Mouse (Mus musculus) MEL (cell line): Measurements from ENCODE around the gene Slc7a5. TPM values are rescaled to one million over a fixed set of nuclear protein-coding genes. Genes with fewer than 3 reads are reported as not detected.

Experiments
- DNase-seq: peaks from one replicate; pipeline ENCODE4 v3.0.0; 2011; ENCODE audit warnings: low read depth, low spot score
- H3K27ac ChIP-seq: 2 replicates; pipeline ENCODE4 v1.5.1; 2012; ENCODE audit warnings: low read depth, mild to moderate bottlenecking, control low read depth, low read length, moderate library complexity; ENCODE audit not compliant: control insufficient read depth
- H3K27me3 ChIP-seq, 2 experiments: fragments of 150-350 bp in 1 of 2; sonication (generic) in 1 of 2; 2 replicates each; pipeline ENCODE4 v1.6.1; 2012; ENCODE audit warnings: low read length in 2 of 2, mild to moderate bottlenecking in 2 of 2, improper control_type of control experiment in 1 of 2, moderate library complexity in 1 of 2; ENCODE audit not compliant: insufficient read depth in 2 of 2, control insufficient read depth in 1 of 2
- H3K36me3 ChIP-seq, 2 experiments: 2 replicates each; pipeline ENCODE4 v1.6.1; 2012 to 2014; ENCODE audit warnings: low read length in 2 of 2, improper control_type of control experiment in 1 of 2, inconsistent platforms in 1 of 2, mild to moderate bottlenecking in 1 of 2; ENCODE audit not compliant: insufficient read depth in 2 of 2, control insufficient read depth in 1 of 2
- H3K4me1 ChIP-seq, 2 experiments: fragments of 150-350 bp in 1 of 2; sonication (generic) in 1 of 2; 2 replicates each; pipeline ENCODE4 v1.6.1; 2012; ENCODE audit warnings: low read length in 2 of 2, improper control_type of control experiment in 1 of 2, mild to moderate bottlenecking in 1 of 2; ENCODE audit not compliant: insufficient read depth in 2 of 2, control insufficient read depth in 1 of 2
- H3K4me3 ChIP-seq, 2 experiments: fragments of 150-350 bp in 1 of 2; sonication (generic) in 1 of 2; 2 replicates each; pipeline ENCODE4 v1.5.1; 2012; ENCODE audit warnings: low read depth in 2 of 2, low read length in 2 of 2, mild to moderate bottlenecking in 2 of 2, moderate library complexity in 2 of 2, control low read depth in 1 of 2, improper control_type of control experiment in 1 of 2; ENCODE audit not compliant: control insufficient read depth in 1 of 2, insufficient read depth in 1 of 2
- H3K79me2 ChIP-seq: 2 replicates; pipeline ENCODE4 v1.6.1; 2012; ENCODE audit warnings: mild to moderate bottlenecking, low read length, moderate library complexity; ENCODE audit not compliant: control insufficient read depth, poor library complexity, insufficient read depth
- H3K9ac ChIP-seq: 2 replicates; pipeline ENCODE4 v1.6.1; 2012; ENCODE audit warnings: low read depth, mild to moderate bottlenecking, control low read depth, low read length, moderate library complexity; ENCODE audit not compliant: control insufficient read depth, poor library complexity, severe bottlenecking
- H3K9me3 ChIP-seq: fragments of 150-350 bp; sonication (generic); replicated peaks from 2 replicates; pipeline ENCODE4 v1.6.1; 2012; ENCODE audit warnings: mild to moderate bottlenecking, low read length, improper control_type of control experiment, moderate library complexity; ENCODE audit not compliant: insufficient read depth
- BHLHE40 ChIP-seq: IDR thresholded peaks from 2 replicates; pipeline ENCODE4 v1.6.1; 2012; ENCODE audit warnings: low read depth, mild to moderate bottlenecking, inconsistent platforms, low read length, improper control_type of control experiment, borderline replicate concordance
- CHD1 ChIP-seq: IDR thresholded peaks from 2 replicates; pipeline ENCODE4 v1.6.1; 2012; ENCODE audit warnings: low read depth, mild to moderate bottlenecking, inconsistent platforms, low read length, improper control_type of control experiment
- CHD2 ChIP-seq: IDR thresholded peaks from 2 replicates; pipeline ENCODE4 v1.6.1; 2011; ENCODE audit warnings: low read length, improper control_type of control experiment
- EP300 ChIP-seq, 2 experiments: IDR thresholded peaks; 2 replicates each; pipeline ENCODE4 v1.6.1; 2011; ENCODE audit warnings: improper control_type of control experiment in 2 of 2, low read length in 2 of 2, low read depth in 1 of 2, mild to moderate bottlenecking in 1 of 2
- ETS1 ChIP-seq: IDR thresholded peaks from 2 replicates; pipeline ENCODE4 v1.6.1; 2012; ENCODE audit warnings: low read depth, mild to moderate bottlenecking, inconsistent platforms, low read length, improper control_type of control experiment, moderate library complexity
- GABPA ChIP-seq: IDR thresholded peaks from 2 replicates; pipeline ENCODE4 v1.6.1; 2012; ENCODE audit warnings: low read depth, mild to moderate bottlenecking, inconsistent platforms, low read length, improper control_type of control experiment, moderate library complexity
- HCFC1 ChIP-seq: IDR thresholded peaks from 2 replicates; pipeline ENCODE4 v1.6.1; 2012; ENCODE audit warnings: low read depth, mild to moderate bottlenecking, inconsistent platforms, low read length, improper control_type of control experiment, moderate library complexity
- JUND ChIP-seq: IDR thresholded peaks from 2 replicates; pipeline ENCODE4 v1.6.1; 2011; ENCODE audit warnings: low read depth, mild to moderate bottlenecking, improper control_type of control experiment, low read length
- KAT2A ChIP-seq: conservative IDR thresholded peaks from 2 replicates; pipeline ENCODE4 v1.6.1; 2012; ENCODE audit warnings: low read depth, low read length, improper control_type of control experiment, inconsistent platforms
- MAFK ChIP-seq: IDR thresholded peaks from 2 replicates; pipeline ENCODE4 v1.6.1; 2011; ENCODE audit warnings: low read depth, mild to moderate bottlenecking, low read length, improper control_type of control experiment, borderline replicate concordance
- MAX ChIP-seq: IDR thresholded peaks from 2 replicates; pipeline ENCODE4 v1.6.1; 2011; ENCODE audit warnings: low read length, improper control_type of control experiment
- MAZ ChIP-seq: IDR thresholded peaks from 2 replicates; pipeline ENCODE4 v1.6.1; 2012; ENCODE audit warnings: low read depth, mild to moderate bottlenecking, inconsistent platforms, low read length, improper control_type of control experiment
- MYC ChIP-seq: IDR thresholded peaks from 2 replicates; pipeline ENCODE4 v1.6.1; 2011; ENCODE audit warnings: low read depth, mild to moderate bottlenecking, low read length, improper control_type of control experiment, moderate library complexity
- NELFE ChIP-seq: IDR thresholded peaks from 2 replicates; pipeline ENCODE4 v1.6.1; 2011; ENCODE audit warnings: low read depth, low read length, improper control_type of control experiment
- POLR2A ChIP-seq, 2 experiments: IDR thresholded peaks; 2 replicates each; pipeline ENCODE4 v1.6.1; 2011 to 2012; ENCODE audit warnings: low read length in 2 of 2, mild to moderate bottlenecking in 2 of 2, control low read depth in 1 of 2, improper control_type of control experiment in 1 of 2, low read depth in 1 of 2, moderate library complexity in 1 of 2; ENCODE audit not compliant: control insufficient read depth in 1 of 2, insufficient read depth in 1 of 2, poor library complexity in 1 of 2
- POLR2AphosphoS2 ChIP-seq: IDR thresholded peaks from 2 replicates; pipeline ENCODE4 v1.6.1; 2011; ENCODE audit warnings: low read length, improper control_type of control experiment
- POLR2AphosphoS5 ChIP-seq: IDR thresholded peaks from 2 replicates; pipeline ENCODE4 v1.6.1; 2012; ENCODE audit warnings: low read depth, borderline replicate concordance, mild to moderate bottlenecking, inconsistent platforms, low read length, moderate library complexity, mixed read lengths
- RCOR1 ChIP-seq: IDR thresholded peaks from 2 replicates; pipeline ENCODE4 v1.6.1; 2012; ENCODE audit warnings: low read depth, mild to moderate bottlenecking, inconsistent platforms, low read length, improper control_type of control experiment
- SMC3 ChIP-seq: IDR thresholded peaks from 2 replicates; pipeline ENCODE4 v1.6.1; 2011; ENCODE audit warnings: low read depth, low read length, improper control_type of control experiment
- USF1 ChIP-seq: IDR thresholded peaks from 2 replicates; pipeline ENCODE4 v1.6.1; 2014; ENCODE audit warnings: low read depth, mild to moderate bottlenecking, inconsistent platforms, low read length, improper control_type of control experiment, moderate library complexity
- USF2 ChIP-seq, 2 experiments: IDR thresholded peaks; 2 replicates each; pipeline ENCODE4 v1.6.1; 2011 to 2012; ENCODE audit warnings: improper control_type of control experiment in 2 of 2, low read length in 2 of 2, borderline replicate concordance in 1 of 2, inconsistent platforms in 1 of 2, low read depth in 1 of 2, mild to moderate bottlenecking in 1 of 2; ENCODE audit not compliant: insufficient read depth in 1 of 2
- ZC3H11A ChIP-seq: IDR thresholded peaks from 2 replicates; pipeline ENCODE4 v1.6.1; 2012; ENCODE audit warnings: low read depth, mild to moderate bottlenecking, inconsistent platforms, low read length, improper control_type of control experiment
- ZMIZ1 ChIP-seq: IDR thresholded peaks from 2 replicates; pipeline ENCODE4 v1.6.1; 2012; ENCODE audit warnings: low read depth, mild to moderate bottlenecking, inconsistent platforms, low read length, improper control_type of control experiment, moderate library complexity
- polyA plus RNA-seq, 2 experiments: library from polyadenylated mRNA; stranded (reverse) in 1 of 2; unstranded in 1 of 2; fragments of >175 nt in 1 of 2; fragments of >200 nt in 1 of 2; gene quantifications; 2 replicates each; pipeline versions ENCODE4 v1.2.1 to v1.2.4; 2012; ENCODE audit warnings: low replicate concordance in 2 of 2, low read depth in 1 of 2; ENCODE audit not compliant: insufficient read length in 2 of 2, insufficient read depth in 1 of 2, missing spikeins in 1 of 2
- total RNA-seq: library from RNA; depleted of rRNA; stranded (reverse); fragments of 300-350 nt; gene quantifications from 2 replicates; pipeline ENCODE4 v1.2.3, GENCODE M21; 2012

Gene Slc7a5
- total and polyA plus RNA-seq, 3 experiments: 55.0 to 263 (median 108) TPM

DNA sequence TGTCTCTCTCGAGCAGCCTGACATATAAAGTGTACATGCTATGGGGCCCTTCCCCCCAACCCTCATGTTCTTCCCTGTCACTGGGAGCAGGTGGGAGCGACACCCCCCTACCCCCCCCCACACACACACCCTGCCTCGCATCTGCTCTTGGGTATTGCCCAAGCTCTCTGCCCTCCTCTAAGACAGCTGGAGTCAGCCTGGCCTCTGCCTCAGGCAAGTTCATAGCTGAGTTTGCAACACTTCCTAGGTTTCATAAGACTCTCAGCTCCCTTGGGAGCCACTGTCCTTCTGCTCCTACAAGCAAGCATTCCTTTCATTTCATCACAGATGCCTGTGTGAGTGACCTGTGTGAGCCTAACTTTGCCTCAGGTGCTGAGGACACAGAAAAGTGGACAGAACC, 12.2 kb upstream of the Slc7a5 start:
- Histone ChIP-seq H3K4me3 (no peak overlapping the region), H3K9ac (no peak overlapping the region), H3K79me2 (no peaks in the 10 kb centered on the region), H3K4me1 (no peaks in the 10 kb centered on the region), H3K27me3 (peaks cover 0 to 2% of the 10 kb centered on the region in 2 experiments; a peak in 2 of 4 replicates), H3K9me3 (no peaks in the 10 kb centered on the region), H3K36me3 (no peaks in the 10 kb centered on the region), H3K27ac (no peak overlapping the region)
- TF ChIP-seq MAX (no peak), EP300 (IDR thresholded peaks at IDR 0.05; ENCODE audit: low read depth in 1 of 2, low read length in 2 of 2) (no peak), USF2 (IDR thresholded peaks at IDR 0.05; ENCODE audit: borderline replicate concordance in 1 of 2, insufficient read depth in 1 of 2, low read depth in 1 of 2, low read length in 2 of 2) (no peak), MYC (no peak), MAFK (no peak), SMC3 (no peak)
- no peak for DNase-seq

DNA sequence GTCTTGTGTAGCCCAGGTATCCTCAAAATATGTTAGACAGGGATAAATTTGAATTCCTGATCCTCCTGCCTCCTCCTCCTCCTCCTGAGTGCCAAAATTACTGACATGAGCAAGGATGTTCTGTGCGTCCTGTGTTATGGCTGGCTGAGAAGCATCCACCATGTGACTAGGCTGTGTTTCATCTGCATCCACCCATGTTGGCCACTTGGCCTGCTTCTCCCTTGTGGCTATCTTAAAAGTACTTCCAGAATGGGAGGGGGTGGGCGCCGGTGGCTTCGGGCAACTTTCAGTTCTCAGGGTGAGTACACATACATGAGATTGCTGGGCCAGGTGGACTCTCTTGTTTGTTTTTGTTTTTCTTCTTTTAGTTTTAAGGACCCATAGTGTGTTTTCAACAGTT, 11.7 kb upstream of the Slc7a5 start:
- no peaks in the 10 kb centered on the region for H3K36me3 ChIP-seq
- H3K4me3 ChIP-seq: no peak overlapping the region
- H3K27ac ChIP-seq: no peak overlapping the region
- no peak for DNase-seq
- TF ChIP-seq USF1 (no peak), MAZ (no peak), JUND (no peak), BHLHE40 (no peak), HCFC1 (no peak), CHD1 (no peak), POLR2A (IDR thresholded peaks at IDR 0.05; ENCODE audit: control insufficient read depth in 1 of 2, insufficient read depth in 1 of 2, low read depth in 1 of 2, low read length in 2 of 2, poor library complexity in 1 of 2) (no peak), MAX (no peak), SMC3 (no peak), KAT2A (no peak), GABPA (no peak), NELFE (no peak), ETS1 (no peak), POLR2AphosphoS2 (no peak), ZC3H11A (no peak), ZMIZ1 (no peak), CHD2 (no peak), POLR2AphosphoS5 (no peak), USF2 (IDR thresholded peaks at IDR 0.05; ENCODE audit: borderline replicate concordance in 1 of 2, insufficient read depth in 1 of 2, low read depth in 1 of 2, low read length in 2 of 2) (no peak), RCOR1 (no peak)
- no peaks in the 10 kb centered on the region for H3K4me1 ChIP-seq
- H3K9ac ChIP-seq: no peak overlapping the region
- H3K79me2 ChIP-seq: no peaks in the 10 kb centered on the region
- no peaks in the 10 kb centered on the region for H3K9me3 ChIP-seq
- peaks cover 0 to 2% of the 10 kb centered on the region in 2 experiments; a peak in 2 of 4 replicates for H3K27me3 ChIP-seq
